Mouse (Mus musculus): ENCODE results near the gene Letmd1.
"Not testable (repeated sequence)": the region's sequence is repeated elsewhere in the genome, so short reads cannot be mapped to it uniquely, and the experiment has no call there.

Gene Letmd1

GRCm38 (mm10) chr15:100499506-100499905, 30.7 kb downstream of the Letmd1 start:
- not testable (repeated sequence) for DNase-seq (ENCODE audit: low spot score)

- no peak for DNase-seq (ENCODE audit: low spot score)
Observed at GRCm38 (mm10) chr15:100508454-100509167, 39.8 kb downstream of the Letmd1 start.

- DNase-seq (ENCODE audit: low spot score) = no peak
Observed at GRCm38 (mm10) chr15:100510072-100510471, 41.2 kb downstream of the Letmd1 start.

GRCm38 (mm10) chr15:100513387-100513786, 44.6 kb downstream of the Letmd1 start:
- DNase-seq (ENCODE audit: low spot score) = no peak

GRCm38 (mm10) chr15:100515121-100515520, 46.3 kb downstream of the Letmd1 start:
- no peak for DNase-seq (ENCODE audit: low spot score)

GRCm38 (mm10) chr15:100520306-100520705, 51.5 kb downstream of the Letmd1 start:
- DNase-seq (ENCODE audit: low spot score) = no peak

GRCm38 (mm10) chr15:100525405-100525804, 56.6 kb downstream of the Letmd1 start:
- no peak for DNase-seq (ENCODE audit: low spot score)

- no peak for DNase-seq (ENCODE audit: low spot score)
Observed at GRCm38 (mm10) chr15:100527900-100528299, 59.1 kb downstream of the Letmd1 start.
